Mouse (Mus musculus): Measurements from ENCODE around the gene Rhoq. TPM values are rescaled to one million over a fixed set of nuclear protein-coding genes. Genes with fewer than 3 reads are reported as not detected.
A peak's percentile ranks its signal among the peaks of the same experiment; 100 is the strongest.

Rhoq gene
- polyA plus RNA-seq, 2 experiments, result 1.2 to 1.9 TPM

DNA sequence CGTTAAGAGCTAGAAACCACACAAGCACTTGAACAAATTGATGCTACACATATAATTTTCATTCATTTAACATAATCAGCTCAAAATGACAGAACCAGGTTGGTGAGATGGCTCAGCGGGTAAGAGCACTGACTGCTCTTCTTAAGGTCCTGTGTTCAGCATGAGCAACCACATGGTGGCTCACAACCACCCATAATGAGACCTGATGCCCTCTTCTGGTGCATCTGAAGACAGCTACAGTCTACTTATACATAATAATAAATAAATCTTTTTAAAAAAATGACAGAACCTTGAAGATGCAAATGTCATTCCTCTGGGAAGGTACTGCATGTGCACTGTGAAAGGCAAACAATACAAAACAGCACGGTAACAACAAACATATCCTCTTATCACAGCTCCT, 46.1 kb downstream of the Rhoq start:
- no peaks in the 10 kb centered on the region; the same call in 1 of the 2 replicates for H3K36me3 ChIP-seq (replicated peaks; ENCODE audit: control insufficient read depth, insufficient read depth, low read depth)
- H3K9me3 ChIP-seq (ENCODE audit: control insufficient read depth, low read length), result no peaks in the 10 kb centered on the region
- no peak for ATAC-seq (ENCODE audit: insufficient read depth)
- TF ChIP-seq CTCF (IDR thresholded peaks at IDR 0.05; ENCODE audit: low read depth), result peak; percentile 16; the same call in 1 of the 2 replicates
- TF ChIP-seq EP300 (IDR thresholded peaks at IDR 0.05; ENCODE audit: low read depth), result no peak
- no peak for DNase-seq (ENCODE audit: low read depth in 3 of 3, low spot score in 3 of 3)
- H3K4me3 ChIP-seq (ENCODE audit: insufficient read depth in 1 of 2, low read depth in 2 of 2, low read length in 2 of 2), result no peak overlapping the region
- no peak overlapping the region for H3K27ac ChIP-seq
- H3K27me3 ChIP-seq (ENCODE audit: control insufficient read depth, insufficient read depth, low read length), result no peaks in the 10 kb centered on the region
- H3K4me1 ChIP-seq (replicated peaks; ENCODE audit: control insufficient read depth in 2 of 2, insufficient read depth in 2 of 2, low read length in 1 of 2), result no peaks in the 10 kb centered on the region
- 77% methylated on average over 3 of the region's 3 CpGs for WGBS (ENCODE audit: insufficient replicate concordance)
- H3K4me2 ChIP-seq (ENCODE audit: low read depth), result no peak overlapping the region
- no peak overlapping the region for H3K9ac ChIP-seq (replicated peaks)

- no peak for ATAC-seq (ENCODE audit: insufficient read depth)
- H3K36me3 ChIP-seq (replicated peaks; ENCODE audit: control insufficient read depth, insufficient read depth, low read depth), result no peaks in the 10 kb centered on the region; the same call in 1 of the 2 replicates
- H3K9me3 ChIP-seq (ENCODE audit: control insufficient read depth, low read length), result no peaks in the 10 kb centered on the region
- 73% methylated on average over 13 of the region's 13 CpGs for WGBS (ENCODE audit: insufficient replicate concordance)
- no peak overlapping the region for H3K4me3 ChIP-seq (ENCODE audit: insufficient read depth in 1 of 2, low read depth in 2 of 2, low read length in 2 of 2)
- H3K4me2 ChIP-seq (ENCODE audit: low read depth), result no peak overlapping the region
- H3K4me1 ChIP-seq (replicated peaks; ENCODE audit: control insufficient read depth in 2 of 2, insufficient read depth in 2 of 2, low read length in 1 of 2), result no peaks in the 10 kb centered on the region
- no peaks in the 10 kb centered on the region for H3K27me3 ChIP-seq (ENCODE audit: control insufficient read depth, insufficient read depth, low read length)
- H3K27ac ChIP-seq, result no peak overlapping the region
- no peak for DNase-seq (ENCODE audit: low read depth in 3 of 3, low spot score in 3 of 3)
- TF ChIP-seq CTCF (IDR thresholded peaks at IDR 0.05; ENCODE audit: low read depth), result no peak
- TF ChIP-seq EP300 (IDR thresholded peaks at IDR 0.05; ENCODE audit: low read depth), result no peak
- no peak overlapping the region for H3K9ac ChIP-seq (replicated peaks)
Measured at GRCm38 (mm10) chr17:87011301-87012019, 48.6 kb downstream of the Rhoq start.

DNA sequence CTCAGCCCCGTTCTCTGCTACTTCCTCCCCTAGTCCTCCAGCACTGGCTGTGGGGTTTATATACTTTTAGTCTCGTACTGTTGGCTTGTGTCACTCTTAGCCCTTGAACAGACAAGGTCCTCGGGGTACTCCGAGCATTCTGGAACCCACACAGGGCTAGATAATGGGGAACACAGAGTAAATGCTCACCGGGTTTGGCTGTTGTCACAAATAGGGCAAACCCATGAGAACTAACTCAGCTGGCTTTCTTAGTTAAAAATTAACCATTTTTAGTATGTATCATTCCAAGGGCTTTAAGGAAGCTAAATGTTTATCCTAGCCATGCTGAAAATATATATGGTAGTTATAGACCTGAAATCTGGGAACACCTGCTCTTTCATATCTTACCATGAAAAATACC, 56.8 kb downstream of the Rhoq start:
- Histone ChIP-seq H3K36me3 (replicated peaks; ENCODE audit: control insufficient read depth, insufficient read depth, low read depth) (no peaks in the 10 kb centered on the region), H3K4me1 (replicated peaks; ENCODE audit: control insufficient read depth in 2 of 2, insufficient read depth in 2 of 2, low read length in 1 of 2) (peaks cover 3 to 5% of the 10 kb centered on the region in 2 experiments; a peak in 3 of 4 replicates), H3K4me2 (ENCODE audit: low read depth) (no peak overlapping the region), H3K27me3 (ENCODE audit: control insufficient read depth, insufficient read depth, low read length) (no peaks in the 10 kb centered on the region), H3K9me3 (ENCODE audit: control insufficient read depth, low read length) (no peaks in the 10 kb centered on the region), H3K4me3 (ENCODE audit: insufficient read depth in 1 of 2, low read depth in 2 of 2, low read length in 2 of 2) (no peak overlapping the region), H3K27ac (no peak overlapping the region), H3K9ac (replicated peaks) (no peak overlapping the region)
- 73% methylated on average over 5 of the region's 5 CpGs for WGBS (ENCODE audit: insufficient replicate concordance)
- no peak for DNase-seq (ENCODE audit: low read depth in 3 of 3, low spot score in 3 of 3)
- no peak for ATAC-seq (ENCODE audit: insufficient read depth)
- TF ChIP-seq EP300 (IDR thresholded peaks at IDR 0.05; ENCODE audit: low read depth) (no peak), CTCF (IDR thresholded peaks at IDR 0.05; ENCODE audit: low read depth) (no peak)

DNA sequence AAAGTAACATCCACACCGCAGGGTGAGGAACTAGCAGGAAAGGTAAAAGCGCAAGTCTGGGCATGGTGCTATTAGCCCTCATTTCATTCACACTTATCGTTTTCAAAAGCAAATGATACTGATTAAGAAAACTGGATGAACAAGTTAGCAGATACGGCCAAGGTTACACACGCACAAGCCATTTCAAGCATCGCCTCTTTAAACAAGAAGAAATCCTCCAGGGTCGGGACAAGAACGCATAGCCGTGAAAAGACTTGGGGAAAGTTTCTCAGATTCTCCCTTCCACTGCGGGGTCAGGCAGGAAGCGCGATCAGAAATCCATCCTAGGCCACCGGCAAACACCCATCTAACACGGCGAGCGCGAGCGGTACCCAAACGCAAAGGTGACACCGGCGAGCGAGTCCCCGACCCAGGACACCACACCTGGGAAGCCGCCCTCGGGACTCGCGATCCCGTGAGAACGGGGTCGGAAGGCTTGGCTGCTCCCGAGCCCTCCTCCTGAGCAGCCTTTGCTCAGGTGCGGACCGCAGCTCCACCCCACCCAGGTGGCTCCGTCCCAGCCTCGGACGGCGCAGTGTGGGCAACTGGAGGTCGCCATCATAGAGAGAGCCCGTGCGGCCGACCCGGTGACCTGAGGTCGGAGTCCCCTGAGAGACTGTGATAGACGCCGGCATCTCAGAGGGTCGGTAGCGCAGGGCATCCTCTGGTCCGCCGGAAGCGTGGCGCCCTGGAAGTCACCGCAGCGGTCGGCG, 61.8 kb downstream of the Rhoq start:
- Histone ChIP-seq H3K27ac (no peak overlapping the region), H3K27me3 (ENCODE audit: control insufficient read depth, insufficient read depth, low read length) (no peaks in the 10 kb centered on the region), H3K36me3 (replicated peaks; ENCODE audit: control insufficient read depth, insufficient read depth, low read depth) (no peaks in the 10 kb centered on the region), H3K4me3 (ENCODE audit: insufficient read depth in 1 of 2, low read depth in 2 of 2, low read length in 2 of 2) (peak overlapping the region; percentile 84 to 89), H3K4me2 (ENCODE audit: low read depth) (peak overlapping the region; percentile 82), H3K9me3 (ENCODE audit: control insufficient read depth, low read length) (no peaks in the 10 kb centered on the region), H3K9ac (replicated peaks) (peak overlapping the region; percentile 52), H3K4me1 (replicated peaks; ENCODE audit: control insufficient read depth in 2 of 2, insufficient read depth in 2 of 2, low read length in 1 of 2) (peaks cover 6 to 15% of the 10 kb centered on the region in 2 experiments)
- ATAC-seq (ENCODE audit: insufficient read depth) (peak; percentile 57), DNase-seq (ENCODE audit: low read depth in 3 of 3, low spot score in 3 of 3) (peak in 2 of 3 experiments; percentile 4 to 6)
- TF ChIP-seq EP300 (IDR thresholded peaks at IDR 0.05; ENCODE audit: low read depth), result no peak
- no peak for TF ChIP-seq CTCF (IDR thresholded peaks at IDR 0.05; ENCODE audit: low read depth)
- WGBS (ENCODE audit: insufficient replicate concordance), result under 1% methylated on average over 55 of the region's 55 CpGs

Measured in liver, embryonic 14.5 days (tissue).